Mouse (Mus musculus) ES-E14 (cell line): ENCODE data around the gene Cbx4. TPM values are rescaled to one million over a fixed set of nuclear protein-coding genes. Genes with fewer than 3 reads are reported as not detected.

Experiments
- DNase-seq: peaks from one replicate; pipeline ENCODE4 v3.0.0-alpha.2; 2013; ENCODE audit warnings: low read depth, low spot score
- H3K27ac ChIP-seq: 2 replicates; pipeline ENCODE4 v1.5.1; 2012; ENCODE audit warnings: low read depth, mild to moderate bottlenecking, low read length, moderate library complexity, mixed read lengths; ENCODE audit not compliant: poor library complexity, insufficient read depth, severe bottlenecking
- H3K36me3 ChIP-seq: 2 replicates; pipeline ENCODE4 v1.6.1; 2012; ENCODE audit warnings: mild to moderate bottlenecking, low read length, moderate library complexity, mixed read lengths; ENCODE audit not compliant: control insufficient read depth, poor library complexity, insufficient read depth, severe bottlenecking
- H3K4me1 ChIP-seq, 2 experiments: fragments of 150-350 bp in 1 of 2; sonication (generic) in 1 of 2; 2 replicates each; pipeline ENCODE4 v1.6.1; 2012; ENCODE audit warnings: low read length in 2 of 2, mild to moderate bottlenecking in 1 of 2, mixed read lengths in 1 of 2; ENCODE audit not compliant: control insufficient read depth in 2 of 2, insufficient read depth in 2 of 2, poor library complexity in 1 of 2
- H3K4me3 ChIP-seq, 2 experiments: fragments of 150-350 bp in 1 of 2; sonication (generic) in 1 of 2; 2 replicates each; pipeline ENCODE4 v1.5.1; 2012; ENCODE audit warnings: low read length in 2 of 2, low read depth in 1 of 2, mild to moderate bottlenecking in 1 of 2, mixed read lengths in 1 of 2; ENCODE audit not compliant: insufficient read depth in 1 of 2, poor library complexity in 1 of 2, severe bottlenecking in 1 of 2
- H3K9ac ChIP-seq: 2 replicates; pipeline ENCODE4 v1.6.1; 2012; ENCODE audit warnings: low read depth, mild to moderate bottlenecking, low read length, mixed read lengths; ENCODE audit not compliant: poor library complexity, insufficient read depth, severe bottlenecking
- H3K9me3 ChIP-seq: fragments of 150-350 bp; sonication (generic); 2 replicates; pipeline ENCODE4 v1.6.1; 2012; ENCODE audit warnings: low read depth, mild to moderate bottlenecking, low read length; ENCODE audit not compliant: control insufficient read depth, insufficient read depth
- CHD2 ChIP-seq: IDR thresholded peaks from 2 replicates; pipeline ENCODE4 v1.6.1; 2014; ENCODE audit warnings: mild to moderate bottlenecking, low read depth, low read length, inconsistent platforms
- HCFC1 ChIP-seq: IDR thresholded peaks from 2 replicates; pipeline ENCODE4 v1.6.1; 2012; ENCODE audit warnings: low read length, inconsistent platforms, borderline replicate concordance; ENCODE audit not compliant: insufficient read depth
- MAFK ChIP-seq: IDR thresholded peaks from 2 replicates; pipeline ENCODE4 v1.6.1; 2014; ENCODE audit warnings: mild to moderate bottlenecking, low read depth, low read length, inconsistent platforms; ENCODE audit not compliant: insufficient read depth
- ZC3H11A ChIP-seq: IDR thresholded peaks from 2 replicates; pipeline ENCODE4 v1.6.1; 2012; ENCODE audit warnings: low read depth, mild to moderate bottlenecking, inconsistent platforms, low read length, borderline replicate concordance
- ZNF384 ChIP-seq: IDR thresholded peaks from 2 replicates; pipeline ENCODE4 v1.6.1; 2012; ENCODE audit warnings: low read depth, low read length, inconsistent platforms
- in situ Hi-C, 2 experiments: fragments of 600-800 bp; cut with MboI; formaldehyde crosslinking; loops; one replicate each; pipeline ENCODE4 v1.15.1; 2025; ENCODE audit warnings: low sequenced_read_pairs in 2 of 2, inconsistent platforms in 1 of 2; ENCODE audit not compliant: unreplicated experiment in 2 of 2
- total RNA-seq: library from RNA; depleted of rRNA; stranded (reverse); fragments of 300-350 nt; gene quantifications from 2 replicates; pipeline ENCODE4 v1.2.3, GENCODE M21; 2012

Cbx4 gene
- total RNA-seq, 1 experiment: 1.8 TPM

- peak overlapping the region; percentile 66 for H3K9ac ChIP-seq
- H3K36me3 ChIP-seq: no peaks in the 10 kb centered on the region
- TF ChIP-seq HCFC1 (no peak), ZC3H11A (no peak), ZNF384 (no peak), CHD2 (no peak), MAFK (no peak)
- peak overlapping the region; percentile 59 to 65; a peak in 3 of 4 replicates for H3K4me3 ChIP-seq
- in situ Hi-C loops: loop anchor here (5.0 to 10.0 kb wide), 2 partner anchors 35 to 1182 kb away; partner anchors contain the start of genes Bahcc1 (in 1 of the 2) and Cbx4 (in 1 of the 2)
- H3K27ac ChIP-seq: no peak overlapping the region
- H3K9me3 ChIP-seq: no peaks in the 10 kb centered on the region
- no peak for DNase-seq
- H3K4me1 ChIP-seq: peaks cover 0 to 21% of the 10 kb centered on the region in 2 experiments; a peak in 1 of 4 replicates
These were observed 33.3 kb downstream of the Cbx4 start for GRCm38 (mm10) chr11:119052661-119053256.

GRCm38 (mm10) chr11:119051927-119052660 is 33.9 kb downstream of the Cbx4 start:
- H3K36me3 ChIP-seq: no peaks in the 10 kb centered on the region
- no peak for TF ChIP-seq HCFC1
- TF ChIP-seq CHD2: no peak
- no peak for TF ChIP-seq ZNF384
- TF ChIP-seq ZC3H11A: no peak
- no peak for TF ChIP-seq MAFK
- in situ Hi-C loops: loop anchor here (5.0 to 10.0 kb wide), 2 partner anchors 35 to 1183 kb away; partner anchors contain the start of genes Bahcc1 (in 1 of the 2) and Cbx4 (in 1 of the 2)
- no peaks in the 10 kb centered on the region for H3K9me3 ChIP-seq
- H3K27ac ChIP-seq: no peak overlapping the region
- H3K9ac ChIP-seq: no peak overlapping the region
- no peak overlapping the region for H3K4me3 ChIP-seq
- DNase-seq: no peak
- H3K4me1 ChIP-seq: peaks cover 0 to 26% of the 10 kb centered on the region in 2 experiments; a peak in 1 of 4 replicates

- Histone ChIP-seq H3K9me3 (no peaks in the 10 kb centered on the region), H3K9ac (no peak overlapping the region), H3K36me3 (no peaks in the 10 kb centered on the region), H3K4me1 (peaks cover 0 to 31% of the 10 kb centered on the region in 2 experiments; a peak in 2 of 4 replicates), H3K27ac (no peak overlapping the region), H3K4me3 (no peak overlapping the region)
- DNase-seq: no peak
- in situ Hi-C loops: loop anchor here (5.0 to 10.0 kb wide), 2 partner anchors 36 to 1183 kb away; partner anchors contain the start of genes Bahcc1 (in 1 of the 2) and Cbx4 (in 1 of the 2)
- TF ChIP-seq CHD2 (no peak), ZC3H11A (no peak), HCFC1 (no peak), MAFK (no peak)
These were observed 34.6 kb downstream of the Cbx4 start for GRCm38 (mm10) chr11:119051426-119051825.

GRCm38 (mm10) chr11:119050361-119050760 is 35.7 kb downstream of the Cbx4 start:
- no peak overlapping the region for H3K4me3 ChIP-seq
- H3K36me3 ChIP-seq: no peaks in the 10 kb centered on the region
- H3K9ac ChIP-seq: no peak overlapping the region
- H3K4me1 ChIP-seq: peaks cover 0 to 27% of the 10 kb centered on the region in 2 experiments; a peak in 2 of 4 replicates
- in situ Hi-C loops: loop anchor here (5.0 to 10.0 kb wide), 2 partner anchors 37 to 1184 kb away; partner anchors contain the start of genes Bahcc1 (in 1 of the 2) and Cbx4 (in 1 of the 2)
- TF ChIP-seq MAFK (no peak), HCFC1 (no peak), CHD2 (no peak)
- no peak for DNase-seq
- H3K27ac ChIP-seq: no peak overlapping the region
- no peaks in the 10 kb centered on the region for H3K9me3 ChIP-seq
